Mouse (Mus musculus): ENCODE results near the gene Arpc2.

The Arpc2 gene

DNA sequence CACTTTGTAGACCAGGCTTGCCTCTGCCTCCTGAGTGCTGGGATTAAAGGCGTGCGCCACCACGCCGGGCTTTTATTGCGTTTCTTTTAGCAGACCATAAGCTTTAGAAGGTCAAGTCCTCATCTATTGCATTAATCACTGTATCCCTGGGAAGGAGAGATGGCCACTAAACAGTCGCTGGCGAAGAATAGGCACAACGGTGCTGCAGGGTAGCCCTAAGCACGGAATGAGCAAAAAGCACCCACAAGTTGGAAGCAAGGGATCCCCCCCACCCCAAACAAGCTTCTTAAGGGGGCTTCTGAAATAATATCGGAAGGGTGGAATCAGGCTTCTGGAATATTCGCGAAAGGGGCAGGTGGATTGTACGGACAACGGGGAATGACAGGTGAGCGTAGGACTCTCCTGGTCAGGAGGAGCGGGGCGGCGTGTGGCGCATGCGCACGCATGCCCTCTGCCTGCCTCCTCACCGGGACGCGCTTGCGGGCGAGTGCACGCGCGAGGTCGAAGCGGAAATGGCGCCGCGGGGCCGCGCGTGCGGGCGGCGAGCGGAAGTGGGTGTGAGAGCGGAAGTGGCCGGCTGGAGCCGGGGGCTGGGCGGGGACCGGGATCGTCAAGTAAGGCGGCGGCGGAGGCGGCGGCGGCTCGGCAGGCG is at the start of gene Arpc2:
Arpc2 (plus strand) TSS at position 147 of the 652 bp plus-strand sequence.
- in situ Hi-C loops (cut with MboI, MseI), result loop anchor here in 1 of 2 experiments (5.0 kb wide), 1 partner anchor 34 kb away; no protein-coding TSS in a partner anchor

DNA sequence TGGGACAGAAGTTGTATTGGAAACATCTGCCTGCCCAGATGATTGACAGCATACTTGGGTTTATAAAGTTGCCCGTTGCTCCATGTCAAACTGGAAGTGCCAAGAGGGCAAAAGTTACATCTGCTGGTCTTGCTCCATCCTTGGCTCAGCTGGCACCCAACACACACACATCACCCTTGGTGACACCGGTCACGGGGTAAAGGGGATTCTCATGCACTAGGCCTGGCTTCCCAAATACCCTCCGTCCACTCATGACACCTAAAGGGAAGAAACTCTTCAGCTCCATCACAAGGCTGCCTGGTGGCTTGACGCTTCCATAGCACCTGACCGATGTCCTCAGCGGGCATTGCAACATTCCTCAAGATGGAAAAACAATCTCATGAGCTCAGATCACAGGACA is 45.4 kb upstream of the Arpc2 start:
- in situ Hi-C loops (cut with MboI, MseI), result no loop called here

- in situ Hi-C loops (cut with MboI, MseI), result no loop called here
Observed at GRCm38 (mm10) chr1:74192711-74193110, 43.2 kb upstream of the Arpc2 start.

DNA sequence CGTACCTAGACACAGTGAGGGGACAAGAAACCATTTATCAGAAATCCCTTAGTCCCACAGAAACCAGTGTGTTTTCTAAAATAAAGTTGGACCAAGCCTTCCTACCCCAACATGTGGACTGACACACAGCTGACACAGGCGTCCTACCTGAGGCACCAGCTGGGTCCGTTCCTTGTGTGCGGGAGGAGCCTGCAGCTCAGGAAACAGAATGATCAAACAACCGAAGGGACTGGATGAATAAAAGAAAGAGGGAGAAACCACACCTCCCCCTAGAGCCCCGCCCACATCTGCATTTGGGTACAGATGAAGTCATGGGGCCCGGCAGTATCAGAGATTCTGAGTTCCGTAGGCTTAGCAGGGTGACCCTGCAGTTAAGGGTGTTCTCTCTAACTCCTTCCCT is 41.4 kb upstream of the Arpc2 start, which contains the start of gene Cxcr1:
Cxcr1 (minus strand) TSS at position 187 of the 400 bp plus-strand sequence.
- in situ Hi-C loops (cut with MboI, MseI), result no loop called here

DNA sequence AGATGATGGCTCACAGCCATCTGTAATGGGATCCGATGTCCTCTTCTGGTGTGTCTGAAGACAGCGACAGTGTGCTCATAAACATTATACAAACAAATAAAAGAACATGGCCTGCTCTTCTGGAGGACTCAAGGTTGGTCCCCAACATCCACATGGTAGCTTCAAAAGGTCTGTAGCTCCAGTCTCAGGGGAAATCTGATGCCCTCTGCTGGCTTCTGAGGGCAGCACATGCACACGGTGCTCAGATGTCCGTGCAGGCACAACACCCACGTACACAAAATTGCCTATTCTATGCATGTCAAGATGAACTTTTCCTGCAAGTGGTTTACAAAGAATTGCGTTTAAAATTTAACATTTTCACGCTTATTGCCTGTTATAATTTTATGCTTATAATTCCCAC is 39.9 kb upstream of the Arpc2 start:
- in situ Hi-C loops (cut with MboI, MseI), result no loop called here

DNA sequence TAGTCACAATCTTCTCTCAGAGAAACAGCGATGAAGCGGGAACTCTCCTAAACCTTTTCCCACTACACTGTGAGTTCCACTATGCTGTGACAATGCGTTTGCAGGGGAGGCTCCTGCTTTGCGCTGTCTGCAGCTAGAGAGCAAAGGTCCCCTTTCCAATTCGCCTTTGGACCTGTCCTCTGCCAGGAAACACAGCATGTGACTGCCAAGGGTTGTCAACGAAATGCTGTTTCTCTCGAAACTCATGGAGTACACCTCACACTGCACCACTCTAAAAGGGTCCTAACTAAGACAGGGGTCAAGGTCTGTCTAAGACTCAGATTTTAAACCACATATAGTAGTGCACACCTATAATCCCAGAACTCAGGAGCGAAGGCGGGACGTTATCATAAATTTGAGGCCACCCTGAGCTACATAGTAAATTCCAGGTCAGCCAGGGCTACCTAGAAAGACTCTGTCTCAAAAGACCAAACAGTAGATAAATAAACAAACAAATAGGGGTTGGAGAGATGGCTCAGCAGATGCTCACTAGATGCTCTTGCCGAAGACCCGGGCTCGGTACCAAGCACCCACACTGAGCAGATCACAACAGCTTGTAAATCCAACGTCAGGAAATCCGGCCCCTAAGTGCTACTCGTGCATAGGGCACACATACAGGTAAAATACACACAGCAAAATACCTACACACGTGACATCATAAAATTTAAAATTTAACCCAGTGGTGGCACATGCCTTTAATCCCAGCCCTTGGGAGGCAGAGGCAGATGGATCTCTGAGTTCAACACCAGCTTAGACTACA is 39.1 kb upstream of the Arpc2 start:
- in situ Hi-C loops (cut with MboI, MseI), result no loop called here

DNA sequence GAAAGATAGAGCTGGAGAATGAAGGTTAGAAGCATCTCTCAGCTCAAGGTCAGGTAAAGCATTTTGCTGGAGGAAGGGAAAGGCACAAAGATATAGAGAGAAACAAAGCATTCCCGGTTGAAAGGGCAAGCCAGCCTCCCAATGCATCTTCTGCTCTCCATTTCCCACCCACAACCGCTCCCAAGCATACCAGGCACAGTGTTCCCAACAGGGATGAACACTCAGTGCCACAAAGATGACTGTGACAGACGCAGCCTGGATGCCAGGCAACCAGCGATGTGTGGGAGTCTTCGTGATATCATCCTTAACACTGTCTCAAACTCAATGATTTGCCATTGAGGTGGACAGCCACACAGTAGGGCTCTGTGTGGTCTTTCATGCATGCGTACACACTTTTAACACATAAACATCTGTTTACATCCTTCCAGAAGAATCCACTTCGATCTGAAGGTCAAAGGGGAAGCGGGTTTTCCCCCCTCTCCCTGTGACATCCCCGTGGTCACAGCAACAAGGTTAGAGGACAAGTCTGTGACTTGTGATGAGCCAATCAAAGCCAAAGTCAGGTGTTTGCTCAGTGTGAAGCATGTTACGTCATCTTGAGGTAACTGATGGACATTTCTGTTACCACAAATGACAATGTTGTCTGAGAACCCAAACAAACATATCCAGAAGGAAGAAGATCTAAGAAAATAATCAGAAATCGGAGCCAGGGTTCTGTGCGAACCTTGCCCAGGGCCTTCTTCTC is 38.0 kb upstream of the Arpc2 start:
- in situ Hi-C loops (cut with MboI, MseI), result no loop called here

GRCm38 (mm10) chr1:74199046-74199445 is 36.8 kb upstream of the Arpc2 start:
- in situ Hi-C loops (cut with MboI, MseI), result no loop called here

- in situ Hi-C loops (cut with MboI, MseI), result loop anchor here in 1 of 2 experiments (5.0 kb wide), 1 partner anchor 36 kb away; the partner anchor contains the start of gene Arpc2
Observed at GRCm38 (mm10) chr1:74201048-74201844, 34.6 kb upstream of the Arpc2 start.

- in situ Hi-C loops (cut with MboI, MseI), result loop anchor here in 1 of 2 experiments (5.0 kb wide), 1 partner anchor 34 kb away; the partner anchor contains the start of gene Arpc2
Observed at GRCm38 (mm10) chr1:74203457-74203856, 32.4 kb upstream of the Arpc2 start.

GRCm38 (mm10) chr1:74205881-74206280 is 30.0 kb upstream of the Arpc2 start:
- in situ Hi-C loops (cut with MboI, MseI), result loop anchor here in 1 of 2 experiments (5.0 kb wide), 1 partner anchor 181 kb away; no protein-coding TSS in a partner anchor

- in situ Hi-C loops (cut with MboI, MseI), result loop anchor here in 1 of 2 experiments (5.0 kb wide), 1 partner anchor 181 kb away; no protein-coding TSS in a partner anchor
Observed at GRCm38 (mm10) chr1:74206642-74207041, 29.2 kb upstream of the Arpc2 start.

DNA sequence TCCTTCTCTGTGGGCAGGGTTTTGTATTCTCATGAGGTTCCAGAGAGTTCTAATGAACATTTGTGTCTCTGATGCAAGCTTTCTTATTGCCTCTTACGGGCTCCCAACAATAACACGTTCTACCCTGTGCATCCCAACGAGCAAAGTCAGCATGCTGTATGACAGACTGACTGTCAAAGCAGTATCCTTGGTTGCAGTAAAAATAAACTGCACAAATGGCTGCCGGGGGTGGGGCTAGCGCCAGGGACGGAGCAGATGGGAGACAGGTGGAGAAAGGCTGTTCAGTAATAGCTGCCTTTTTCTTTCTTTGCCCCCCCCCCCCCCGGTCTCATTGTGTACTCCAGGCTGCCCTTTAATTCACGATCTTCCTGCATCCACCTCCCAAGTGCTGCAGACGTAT is 28.0 kb upstream of the Arpc2 start:
- in situ Hi-C loops (cut with MboI, MseI), result loop anchor here in 1 of 2 experiments (5.0 kb wide), 1 partner anchor 179 kb away; no protein-coding TSS in a partner anchor

DNA sequence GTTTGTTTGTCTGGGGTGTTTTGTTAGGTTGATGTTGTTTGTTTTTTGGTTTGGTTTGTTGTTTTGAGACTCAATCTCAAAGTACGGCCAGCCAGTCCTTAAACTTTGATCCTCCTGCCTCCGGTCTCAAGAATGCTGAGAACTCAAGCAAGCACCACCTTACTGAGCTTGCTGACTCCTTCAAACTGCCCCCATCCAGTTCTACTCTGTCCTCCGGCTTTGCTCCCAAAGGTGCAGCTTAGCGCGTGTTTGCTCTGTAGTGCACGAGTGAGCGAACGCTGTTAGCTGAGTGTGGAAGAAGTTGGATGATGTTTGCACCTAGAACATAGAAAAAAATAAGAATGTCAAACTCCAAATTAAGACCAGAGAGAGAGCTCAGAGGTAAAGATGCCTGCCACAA is 26.9 kb upstream of the Arpc2 start:
- in situ Hi-C loops (cut with MboI, MseI), result loop anchor here in 1 of 2 experiments (5.0 kb wide), 1 partner anchor 178 kb away; no protein-coding TSS in a partner anchor

DNA sequence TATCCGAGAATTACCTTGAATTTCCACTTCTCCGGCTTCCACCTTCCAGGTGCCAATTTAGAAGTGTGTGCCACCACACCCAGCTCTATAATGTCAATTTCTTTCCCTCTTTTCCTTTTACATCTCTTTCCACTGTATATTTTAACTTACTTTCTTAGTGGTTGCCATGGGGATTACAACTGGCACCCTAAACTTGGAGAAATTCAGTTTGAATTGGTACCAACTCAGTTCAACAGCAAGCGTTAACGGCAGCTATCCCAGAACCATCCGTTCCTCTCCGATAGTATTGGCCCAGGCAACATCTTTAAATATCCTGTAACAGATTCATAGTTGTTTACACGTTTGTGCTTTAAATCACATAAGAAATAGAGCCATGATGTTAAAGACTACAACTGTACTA is 16.0 kb upstream of the Arpc2 start:
- in situ Hi-C loops (cut with MboI, MseI), result no loop called here

DNA sequence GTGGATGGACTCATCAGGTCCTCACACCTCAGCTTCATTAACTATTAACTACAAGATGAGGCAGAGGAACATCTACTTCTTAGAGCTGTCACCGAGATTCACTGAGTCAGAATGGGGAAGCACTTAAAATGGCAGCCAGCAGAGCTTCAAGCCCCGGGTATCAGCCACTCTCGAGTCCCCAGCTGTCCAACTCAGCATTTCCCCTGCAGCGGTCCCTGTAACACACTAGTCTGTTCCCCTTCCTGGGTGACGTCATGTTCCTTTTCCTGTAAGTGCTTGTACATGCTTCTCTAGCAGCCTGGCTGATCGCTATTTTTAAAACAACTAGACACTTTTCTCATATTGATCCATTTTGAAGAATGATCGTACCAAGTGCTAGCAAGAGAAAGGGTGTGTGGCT is 8.6 kb upstream of the Arpc2 start:
- in situ Hi-C loops (cut with MboI, MseI), result no loop called here

- in situ Hi-C loops (cut with MboI, MseI), result no loop called here
Observed at GRCm38 (mm10) chr1:74229942-74230341, 5.9 kb upstream of the Arpc2 start.

DNA sequence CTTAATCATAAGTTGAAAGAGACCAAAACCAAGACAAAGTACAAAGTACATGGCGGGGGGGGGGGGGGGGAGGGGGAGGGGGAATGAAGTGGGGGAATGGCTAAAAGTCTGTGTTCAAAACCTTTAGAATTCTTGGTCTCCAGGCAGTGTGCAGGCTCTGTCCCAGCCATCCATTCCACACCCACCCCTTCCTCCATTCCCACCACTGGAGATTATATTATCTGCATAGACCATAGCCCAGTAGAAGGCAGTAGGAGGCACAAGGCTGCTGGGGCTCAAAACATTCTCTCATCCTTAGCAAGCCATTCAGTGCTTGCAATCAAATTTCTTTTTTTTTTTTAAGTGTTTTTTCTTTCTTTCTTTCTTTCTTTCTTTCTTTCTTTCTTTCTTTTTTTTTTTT is 4.9 kb upstream of the Arpc2 start:
- in situ Hi-C loops (cut with MboI, MseI), result no loop called here

- in situ Hi-C loops (cut with MboI, MseI), result loop anchor here in 1 of 2 experiments (5.0 kb wide), 1 partner anchor 34 kb away; no protein-coding TSS in a partner anchor
Observed at GRCm38 (mm10) chr1:74236590-74237317, 870 bp downstream of the Arpc2 start.

DNA sequence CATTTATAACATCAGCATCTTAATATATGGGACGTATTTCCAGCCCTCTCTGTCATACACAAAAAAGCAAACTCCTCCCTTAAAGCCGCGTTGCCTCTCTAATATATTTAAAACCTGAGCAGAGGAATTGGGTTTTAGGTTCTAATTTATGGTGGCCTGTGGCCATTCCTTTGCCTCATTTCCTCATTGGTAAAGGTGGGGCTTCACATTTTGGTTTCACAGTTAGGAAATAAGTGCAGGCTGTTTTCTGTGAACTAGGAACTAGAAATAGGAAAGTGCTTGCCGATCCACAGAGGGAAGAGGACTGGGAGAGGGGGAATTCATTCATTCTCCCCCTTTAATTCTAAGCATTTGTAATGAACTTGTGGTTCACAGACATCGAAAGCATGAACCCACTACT is 1.8 kb downstream of the Arpc2 start:
- in situ Hi-C loops (cut with MboI, MseI), result loop anchor here in 1 of 2 experiments (5.0 kb wide), 1 partner anchor 35 kb away; no protein-coding TSS in a partner anchor

All from T-helper 17 cell (primary cell).